Mouse (Mus musculus): ENCODE results near the gene Gm20388.

The Gm20388 gene

DNA sequence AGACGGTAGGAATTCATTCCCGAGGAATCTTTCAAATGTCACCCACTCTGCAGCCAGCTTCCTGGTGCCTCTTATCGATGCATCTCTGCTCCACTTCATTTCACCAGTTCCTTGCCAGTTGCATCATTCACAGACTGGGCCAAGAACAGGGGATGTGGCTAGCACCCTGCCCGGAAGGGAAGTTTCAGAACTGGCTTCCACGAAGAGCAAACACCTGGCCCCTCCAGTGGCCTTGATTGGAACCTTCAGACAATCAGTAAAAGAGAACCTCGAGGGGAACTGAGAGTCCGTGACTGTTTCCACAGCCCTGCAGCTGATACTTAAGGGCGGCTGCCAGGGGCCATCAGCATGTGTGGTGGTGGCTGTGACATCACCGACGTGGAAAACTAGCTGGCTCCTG, 1937.9 kb downstream of the Gm20388 start:
- DNase-seq (ENCODE audit: low read depth, low spot score): no peak

GRCm38 (mm10) chr8:121849303-121849702, 1938.7 kb downstream of the Gm20388 start:
- no peak for DNase-seq (ENCODE audit: low read depth, low spot score)

DNA sequence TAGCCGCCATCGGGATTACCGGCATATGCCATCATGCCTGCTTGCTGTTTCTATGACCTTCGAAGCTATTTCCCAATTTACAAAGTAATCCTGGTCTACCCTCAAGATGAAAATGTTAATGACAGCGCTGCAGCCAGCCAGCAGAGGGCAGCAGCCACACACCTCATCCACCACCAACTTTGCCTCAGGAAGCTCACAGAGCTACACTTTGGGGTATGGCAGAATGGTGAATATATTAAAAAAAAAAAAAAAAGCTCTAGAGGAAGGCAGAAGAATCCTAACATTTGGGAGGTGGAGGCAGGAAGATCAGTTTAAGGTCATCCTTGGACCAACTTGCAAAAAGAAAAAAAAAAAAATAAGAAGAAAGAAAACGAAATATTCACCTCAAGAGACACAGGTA, 1939.4 kb downstream of the Gm20388 start:
- no peak for DNase-seq (ENCODE audit: low read depth, low spot score)

GRCm38 (mm10) chr8:121850436-121850820, 1939.8 kb downstream of the Gm20388 start:
- no peak for DNase-seq (ENCODE audit: low read depth, low spot score)

- DNase-seq (ENCODE audit: low read depth, low spot score): peak; percentile 78
Observed at GRCm38 (mm10) chr8:121850821-121851470, 1940.3 kb downstream of the Gm20388 start.

DNA sequence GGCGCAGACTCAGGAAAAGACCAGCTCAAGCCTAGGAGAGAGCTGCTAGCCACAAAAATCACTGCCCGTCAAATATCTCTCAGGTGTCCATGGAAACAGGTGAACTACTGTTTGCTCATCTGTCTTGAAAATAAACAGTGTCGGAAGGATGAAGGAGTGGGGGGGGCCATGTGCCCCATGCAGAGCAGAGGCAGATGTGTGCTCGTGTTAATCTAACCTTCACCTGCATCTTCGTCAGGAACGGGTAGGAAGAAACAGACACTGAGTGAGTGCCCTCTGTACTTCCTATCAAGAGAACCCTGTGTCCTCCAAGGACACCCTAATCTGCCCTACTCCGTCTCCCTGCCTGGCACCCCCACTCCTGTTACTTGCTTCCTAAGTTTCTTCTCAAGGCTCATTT, 1941.1 kb downstream of the Gm20388 start:
- DNase-seq (ENCODE audit: low read depth, low spot score): no peak

DNA sequence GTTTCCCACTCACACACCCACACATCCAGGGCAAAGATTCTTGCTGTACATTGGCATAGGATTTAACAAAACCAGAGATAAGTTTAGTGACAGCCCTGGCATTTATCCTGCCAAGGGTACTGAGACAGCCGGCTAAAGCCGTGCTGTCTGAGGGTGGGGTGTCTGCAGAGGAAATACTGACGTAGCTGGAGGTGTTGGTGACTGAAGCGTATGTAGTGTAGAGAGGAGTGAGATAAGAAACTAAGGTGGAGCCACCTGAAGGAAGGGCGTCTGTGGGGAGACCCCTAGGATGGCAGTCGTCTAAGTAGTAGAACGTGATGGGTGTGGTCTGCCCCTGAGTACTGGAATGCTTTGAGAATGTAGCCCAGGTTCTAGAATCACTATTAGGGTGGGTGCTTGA, 1941.8 kb downstream of the Gm20388 start:
- DNase-seq (ENCODE audit: low read depth, low spot score): no peak

GRCm38 (mm10) chr8:121853586-121853985, 1942.9 kb downstream of the Gm20388 start:
- no peak for DNase-seq (ENCODE audit: low read depth, low spot score)

DNA sequence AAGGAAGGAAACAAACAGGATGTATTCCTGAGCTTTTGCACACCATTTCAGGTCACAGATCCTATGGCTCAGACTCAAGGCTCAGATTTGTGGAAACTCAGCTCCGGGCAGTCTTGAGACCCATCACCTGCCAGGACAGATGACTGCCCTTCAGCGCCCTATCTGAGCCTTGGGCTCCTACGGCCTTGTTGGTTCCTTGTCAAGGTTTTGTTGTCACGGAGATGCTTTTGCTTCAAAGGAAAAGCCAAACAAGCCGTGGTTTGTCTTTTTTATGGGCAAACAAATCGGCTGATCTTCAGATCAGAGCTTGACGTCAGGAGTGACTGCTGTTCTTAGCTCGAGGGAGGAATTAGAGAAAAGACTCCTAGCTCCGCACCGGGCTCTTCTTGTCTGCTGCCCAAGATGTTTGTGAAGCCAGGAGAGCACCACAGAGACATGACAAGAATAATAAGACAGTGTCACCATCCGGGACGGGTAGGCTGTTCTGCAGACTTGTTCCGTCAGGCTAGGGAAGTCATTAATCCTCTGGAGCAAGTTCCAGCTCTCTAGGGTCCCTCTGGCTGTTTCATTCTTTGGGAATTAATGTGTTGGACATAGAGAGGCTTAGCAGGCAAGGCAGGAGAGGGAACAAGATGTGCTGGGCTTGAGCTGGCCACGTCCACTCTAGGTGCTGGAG, 1945.6 kb downstream of the Gm20388 start:
- no peak for DNase-seq (ENCODE audit: low read depth, low spot score)

DNA sequence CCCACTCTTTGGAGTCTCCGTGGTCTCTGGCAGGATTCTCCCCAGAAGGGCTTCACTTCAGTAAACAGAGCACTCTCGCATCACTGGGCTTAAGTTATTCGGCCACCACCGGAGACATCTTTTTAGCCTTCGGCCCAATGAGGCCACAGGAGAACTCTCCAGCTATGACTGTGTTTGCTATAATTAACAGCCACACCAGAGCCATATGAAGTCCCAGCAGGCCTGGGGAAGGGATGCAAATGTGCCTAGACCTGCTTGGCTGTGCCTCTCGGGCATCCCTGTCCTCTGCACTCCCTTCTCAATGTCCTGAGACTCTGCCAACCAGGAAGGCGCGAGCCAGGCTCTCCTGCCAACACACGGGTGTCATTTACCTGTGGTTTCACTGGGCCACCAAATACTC, 1946.7 kb downstream of the Gm20388 start:
- DNase-seq (ENCODE audit: low read depth, low spot score): no peak

- no peak for DNase-seq (ENCODE audit: low read depth, low spot score)
Observed at GRCm38 (mm10) chr8:121857747-121858146, 1947.1 kb downstream of the Gm20388 start.

- no peak for DNase-seq (ENCODE audit: low read depth, low spot score)
Observed at GRCm38 (mm10) chr8:121861276-121861675, 1950.6 kb downstream of the Gm20388 start.

DNA sequence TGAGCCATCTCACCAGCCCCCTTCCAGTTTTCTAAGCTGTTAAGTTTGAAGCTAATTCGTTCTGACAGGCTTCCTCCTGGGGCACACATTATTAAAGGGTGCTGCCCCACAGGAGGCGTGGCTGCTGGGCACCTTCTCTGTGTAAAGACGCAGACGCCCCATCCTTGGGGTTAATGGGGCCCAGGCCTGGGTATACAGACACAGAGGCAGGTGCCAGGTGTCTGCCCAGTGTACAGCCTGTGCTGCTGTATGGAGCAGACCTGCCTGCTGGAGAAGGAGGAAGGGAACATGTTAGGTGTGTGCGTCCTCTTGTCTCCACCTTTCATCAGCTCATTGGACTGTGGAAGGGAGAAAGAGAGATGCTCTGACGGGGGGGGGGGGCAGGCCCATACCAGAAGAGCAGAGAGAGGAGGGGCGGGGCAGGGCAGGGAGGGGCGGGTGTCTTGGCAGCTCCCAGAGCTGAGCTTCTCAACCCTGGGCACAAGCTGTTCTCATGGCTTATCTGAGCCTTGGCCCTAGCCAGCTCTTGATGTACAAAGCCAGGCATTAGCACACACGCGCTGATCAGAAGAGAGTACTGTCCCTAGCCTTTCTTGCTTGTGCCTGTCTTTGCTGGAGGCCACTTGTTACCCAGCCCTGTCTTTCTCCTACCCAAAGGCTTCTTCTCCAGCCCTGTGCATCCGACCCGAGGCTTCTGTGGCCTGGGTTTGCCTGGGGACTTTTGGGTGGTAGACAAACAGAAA, 1951.3 kb downstream of the Gm20388 start:
- DNase-seq (ENCODE audit: low read depth, low spot score): peak; percentile 36

DNA sequence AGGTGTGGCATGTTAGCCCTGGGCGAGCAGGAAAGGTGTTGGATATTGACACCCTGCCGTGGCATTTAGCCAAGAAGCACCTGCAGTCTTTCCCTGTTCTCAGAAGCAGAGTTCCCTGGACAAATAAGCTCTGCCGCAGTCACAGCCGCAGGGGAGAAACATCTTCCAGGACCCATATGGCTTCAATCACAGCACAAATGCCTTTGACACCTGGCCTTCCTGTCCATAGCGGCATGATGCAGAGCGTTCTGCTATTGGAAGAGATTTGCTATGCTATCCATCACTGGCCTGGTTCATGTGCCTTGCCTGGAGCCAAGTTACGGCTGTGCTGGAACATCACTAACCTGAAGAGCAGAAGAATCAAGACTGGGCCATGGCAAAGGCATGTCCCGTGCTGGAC, 1954.7 kb downstream of the Gm20388 start:
- DNase-seq (ENCODE audit: low read depth, low spot score): no peak

GRCm38 (mm10) chr8:121868196-121868595, 1957.6 kb downstream of the Gm20388 start:
- DNase-seq (ENCODE audit: low read depth, low spot score): no peak

DNA sequence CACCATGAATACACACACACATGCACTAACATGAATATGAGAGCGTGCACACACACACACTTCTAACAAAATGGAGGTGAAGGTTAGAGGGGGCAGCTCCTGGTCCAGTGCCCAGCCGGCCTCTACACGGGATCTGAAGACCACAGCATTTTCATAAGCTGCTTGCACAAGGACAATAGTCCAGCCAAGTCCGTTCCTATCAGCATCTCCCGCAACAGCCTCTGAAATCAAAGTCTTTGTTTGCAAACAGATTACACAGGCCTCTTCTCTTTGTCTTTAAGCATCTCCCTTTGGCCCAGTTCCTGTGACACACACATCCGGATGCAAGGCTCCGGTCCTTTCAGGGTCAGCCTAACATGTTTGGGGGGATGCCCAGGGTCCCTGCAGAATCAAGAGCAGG, 1958.3 kb downstream of the Gm20388 start:
- no peak for DNase-seq (ENCODE audit: low read depth, low spot score)

DNA sequence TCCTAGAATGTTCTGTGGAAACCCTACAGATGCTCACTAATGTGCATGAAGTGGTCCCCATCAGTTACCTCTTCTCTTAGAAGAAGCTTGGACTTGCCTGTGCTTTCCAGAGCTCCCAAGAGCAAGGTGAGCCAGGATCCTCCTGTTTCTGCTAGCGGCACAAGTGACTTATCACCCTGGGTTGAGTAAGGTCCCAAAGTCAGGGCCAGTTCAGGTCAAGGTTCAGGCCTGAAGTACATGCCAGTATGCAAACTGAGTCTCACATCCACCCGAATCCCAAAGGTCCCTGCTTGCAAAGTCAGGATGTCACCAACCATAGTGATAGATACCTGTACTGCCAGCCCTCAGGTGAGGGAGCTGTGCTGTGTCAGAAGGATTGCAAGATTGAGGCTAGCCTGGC, 1959.5 kb downstream of the Gm20388 start:
- no peak for DNase-seq (ENCODE audit: low read depth, low spot score)

- no peak for DNase-seq (ENCODE audit: low read depth, low spot score)
Observed at GRCm38 (mm10) chr8:121871833-121872440, 1961.3 kb downstream of the Gm20388 start.

- no peak for DNase-seq (ENCODE audit: low read depth, low spot score)
Observed at GRCm38 (mm10) chr8:121874031-121874430, 1963.4 kb downstream of the Gm20388 start.

GRCm38 (mm10) chr8:121875045-121875444, 1964.4 kb downstream of the Gm20388 start:
- DNase-seq (ENCODE audit: low read depth, low spot score): no peak

GRCm38 (mm10) chr8:121875517-121875916, 1964.9 kb downstream of the Gm20388 start:
- no peak for DNase-seq (ENCODE audit: low read depth, low spot score)

DNA sequence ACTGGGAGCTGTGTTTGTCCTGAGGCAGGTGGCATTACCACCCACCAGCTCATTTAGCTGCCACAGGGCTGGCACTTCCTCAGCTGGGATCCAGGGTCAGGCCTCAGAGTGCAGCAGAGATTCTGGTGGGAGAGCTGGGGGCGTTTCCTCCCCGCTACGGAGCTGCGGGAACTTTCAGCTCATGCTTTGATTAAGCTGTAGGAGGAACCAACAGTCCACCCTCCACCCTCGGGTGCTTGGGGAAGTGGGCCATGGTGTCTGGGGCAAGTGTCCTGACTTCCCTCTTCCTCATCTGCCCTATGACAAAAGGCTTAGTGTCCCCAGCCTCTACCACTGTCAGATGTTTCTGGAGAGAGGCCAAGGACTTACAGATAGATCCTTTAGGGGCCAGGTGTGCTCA, 1966.6 kb downstream of the Gm20388 start:
- DNase-seq (ENCODE audit: low read depth, low spot score): no peak

Data from retina, adult 2 months (tissue).